In the genomic region with DNA sequence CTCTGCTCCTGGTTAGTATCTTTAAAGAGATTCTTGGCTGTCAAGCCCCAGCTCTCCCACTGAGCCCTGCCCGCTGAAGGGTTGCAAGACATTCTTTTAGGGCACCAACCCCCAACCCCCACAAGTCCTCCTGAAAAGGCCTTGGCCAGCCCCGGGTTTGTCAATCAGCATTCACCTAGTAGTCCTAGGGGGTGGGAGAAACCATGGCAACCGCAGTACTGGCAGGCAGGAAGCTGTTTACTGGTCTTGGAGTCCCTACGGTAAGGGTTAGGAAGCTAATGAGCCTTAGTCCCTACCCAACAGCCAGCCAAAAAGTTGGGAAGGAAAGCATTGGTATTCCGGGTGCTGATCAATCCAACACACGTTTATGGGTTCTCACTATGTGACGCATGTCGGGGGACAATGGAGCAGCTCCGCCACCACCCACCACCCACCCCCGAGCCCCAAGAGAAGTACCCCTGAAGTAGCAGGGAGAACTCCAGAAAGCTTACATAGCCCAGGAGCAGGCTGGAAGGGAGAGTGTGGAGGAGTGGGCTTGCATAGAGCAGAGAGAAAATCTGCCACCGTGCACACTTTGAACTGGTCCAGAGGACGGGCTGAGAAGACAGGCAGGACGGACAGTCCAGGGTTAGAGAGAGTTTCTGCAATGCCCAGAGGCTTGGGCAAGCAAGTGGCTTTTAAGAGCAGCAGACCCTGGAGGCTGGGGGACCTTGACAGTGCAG, we compare ENCODE assay signal across 11 mouse cellular contexts. TPM values are rescaled to one million over a fixed set of nuclear protein-coding genes. Genes with fewer than 3 reads are reported as not detected.
A peak's percentile ranks its signal among the peaks of the same experiment; 100 is the strongest.
DNase-seq lines count a peak whose midpoint lies in the region; ATAC-seq and TF ChIP-seq lines count a peak whose summit lies in the region.
"Had no signal": no experiment of that assay in that cellular context is flagged by ENCODE, and none has a peak within 500 bp of the region (broad histone marks: within the 10 kb centered on the region; RNA-seq: fewer than 3 reads in every experiment).

A gene (minus strand): TSS at position 61 of the 722 bp plus-strand sequence.

- peaks cover 8% of the 10 kb centered on the region for H3K4me1 ChIP-seq in hindbrain, embryonic 14.5 days (replicated peaks; ENCODE audit: control insufficient read depth, insufficient read depth, low read length)
- peaks cover 8% of the 10 kb centered on the region for H3K4me1 ChIP-seq in limb, embryonic 14.5 days (ENCODE audit: control insufficient read depth, insufficient read depth, low read length)

- no peak within 1 kb of the TSS for H3K9ac ChIP-seq in hindbrain, embryonic 14.5 days
- H3K9ac ChIP-seq in limb, embryonic 14.5 days (ENCODE audit: low read depth, low read length, severe bottlenecking) = no peak within 1 kb of the TSS
- H3K9ac ChIP-seq: liver, embryonic 14.5 days had no signal

- H3K27me3 ChIP-seq in hindbrain, embryonic 14.5 days (ENCODE audit: control insufficient read depth, insufficient read depth, low read length) = no peaks in the 10 kb centered on the region
- no peaks in the 10 kb centered on the region for H3K27me3 ChIP-seq in limb, embryonic 14.5 days (ENCODE audit: control insufficient read depth, insufficient read depth, low read length)

- H3K4me3 ChIP-seq in hindbrain, embryonic 14.5 days (replicated peaks; ENCODE audit: low read length) = no peak within 1 kb of the TSS
- H3K4me3 ChIP-seq in limb, embryonic 14.5 days (replicated peaks; ENCODE audit: low read length) = no peak within 1 kb of the TSS

- H3K9me3 ChIP-seq in hindbrain, embryonic 14.5 days (ENCODE audit: control insufficient read depth, low read length) = no peaks in the 10 kb centered on the region
- no peaks in the 10 kb centered on the region for H3K9me3 ChIP-seq in limb, embryonic 14.5 days (ENCODE audit: control insufficient read depth, low read length)

- peak; percentile 25 to 36 for DNase-seq in kidney, postnatal 4 days
- no peak for DNase-seq in kidney, adult 11 months
- DNase-seq in hindbrain, embryonic 14.5 days (ENCODE audit: low spot score) = peak; percentile 48
- DNase-seq in limb, embryonic 14.5 days (ENCODE audit: low spot score) = peak; percentile 28
- peak; percentile 52 to 57 for DNase-seq in right cerebral cortex, postnatal 36 days (ENCODE audit: low spot score in 2 of 2)
- no peak for DNase-seq in heart, postnatal 36 days
- no peak for DNase-seq in thymus, postnatal 25 days

- peak; percentile 90 for ATAC-seq in hindbrain, embryonic 14.5 days (ENCODE audit: low FRiP score)
- peak; percentile 53 for ATAC-seq in limb, embryonic 14.5 days (ENCODE audit: low FRiP score, low read depth)
- ATAC-seq in monocyte, adult 5-6 weeks (replicated peaks; ENCODE audit: insufficient number of reproducible peaks, low FRiP score, low TSS enrichment, poor library complexity, severe bottlenecking) = no peak

- no peak for TF ChIP-seq POLR2A in limb, embryonic 14.5 days (IDR thresholded peaks at IDR 0.05; ENCODE audit: borderline replicate concordance, extremely low read depth, insufficient read depth, insufficient read length)

- no peaks in the 10 kb centered on the region for H3K36me3 ChIP-seq in hindbrain, embryonic 14.5 days (replicated peaks; ENCODE audit: control insufficient read depth, insufficient read depth)
- no peaks in the 10 kb centered on the region for H3K36me3 ChIP-seq in limb, embryonic 14.5 days (ENCODE audit: control insufficient read depth, insufficient read depth, low read length)

- peak within 1 kb of the TSS; percentile 43; the same call in 1 of the 2 replicates for H3K27ac ChIP-seq in hindbrain, embryonic 14.5 days
- H3K27ac ChIP-seq in limb, embryonic 14.5 days (replicated peaks; ENCODE audit: low read depth, low read length) = no peak within 1 kb of the TSS
- H3K27ac ChIP-seq: liver, embryonic 14.5 days had no signal

- intact Hi-C loops in heart, postnatal 36 days (cut with DNase I) = no loop called here

- WGBS in hindbrain, embryonic 14.5 days = 8% methylated on average over 13 of the region's 13 CpGs
- 12% methylated on average over 13 of the region's 13 CpGs for WGBS in limb, embryonic 14.5 days

- peak within 1 kb of the TSS; percentile 37 for H3K4me2 ChIP-seq in hindbrain, embryonic 14.5 days (replicated peaks)
- H3K4me2 ChIP-seq in limb, embryonic 14.5 days (replicated peaks; ENCODE audit: low read depth, low read length, severe bottlenecking) = no peak within 1 kb of the TSS

RNA-seq across cellular contexts. Expression of the gene that starts here (rescaled TPM):
- polyA plus RNA-seq in hindbrain, embryonic 14.5 days (2014; fragmentation: Nextera tagmentation; extraction: Ambion mirVana) = not detected in 2 replicates
- polyA plus RNA-seq in limb, embryonic 14.5 days (2012; rRNA removed) = 0.04 TPM in 1 of 2 replicates, not detected in the other
- polyA plus RNA-seq in limb, embryonic 14.5 days (2014; fragmentation: Nextera tagmentation; extraction: Ambion mirVana) = not detected in 2 replicates
- not detected in 3 replicates for total RNA-seq in monocyte, adult 5-6 weeks (2017)
- not detected for total RNA-seq in heart, postnatal 36 days (2021)
- total RNA-seq: common myeloid progenitor, adult 5-6 weeks had no signal
- polyA plus RNA-seq: liver, embryonic 14.5 days; stomach, embryonic 16.5 days had no signal

Comparison
In these comparisons a context has a peak if more than half of its experiments do, and no peak if none do; other contexts are left out.
1. DNase-seq: peak in kidney, postnatal 4 days (2 of 2) and right cerebral cortex, postnatal 36 days (2 of 2); none in kidney, adult 11 months (single experiment), heart, postnatal 36 days (0 of 2) and thymus, postnatal 25 days (single experiment).
2. Peak in DNase-seq, ATAC-seq, H3K27ac ChIP-seq and H3K4me2 ChIP-seq in hindbrain, embryonic 14.5 days; RNA of the gene not detected or under 1 TPM.
3. Peak in DNase-seq and ATAC-seq in limb, embryonic 14.5 days; RNA of the gene not detected or under 1 TPM.